Mouse (Mus musculus): ENCODE results near the gene P4ha1. TPM values are rescaled to one million over a fixed set of nuclear protein-coding genes. Genes with fewer than 3 reads are reported as not detected.
"Not testable (repeated sequence)": the region's sequence is repeated elsewhere in the genome, so short reads cannot be mapped to it uniquely, and the experiment has no call there.

The P4ha1 gene
- polyA plus RNA-seq, 1 experiment from 2014 or later = 46.1 TPM

DNA sequence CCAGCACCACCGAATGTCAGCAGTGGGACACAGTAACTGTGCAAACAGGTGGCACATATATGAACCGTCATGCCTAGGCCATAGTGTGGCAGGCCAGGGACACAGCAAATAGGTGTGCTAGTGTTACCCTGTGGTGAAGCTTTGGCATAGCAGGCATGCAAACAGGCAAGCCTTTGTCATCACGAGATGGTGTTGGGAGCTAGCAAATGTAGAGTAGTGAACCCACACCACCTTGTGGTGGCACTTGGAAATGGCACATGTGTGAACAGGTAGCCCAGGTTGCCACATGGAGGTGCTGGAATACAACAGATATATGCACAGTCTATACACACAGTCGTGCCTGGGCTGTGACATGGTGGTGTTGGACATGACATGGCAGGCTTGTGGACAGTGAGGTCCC lies 30.5 kb upstream of the P4ha1 start:
- Histone ChIP-seq H3K36me3 (no peaks in the 10 kb centered on the region), H3K27ac (replicated peaks) (no peak overlapping the region), H3K4me1 (peaks cover 2% of the 10 kb centered on the region), H3K9me3 (no peaks in the 10 kb centered on the region), H3K4me2 (no peak overlapping the region), H3K9ac (no peak overlapping the region), H3K4me3 (no peak overlapping the region), H3K27me3 (replicated peaks) (peaks cover 15% of the 10 kb centered on the region; the same call in 1 of the 2 replicates)
- WGBS = 25% methylated on average over 4 of the region's 4 CpGs
- ATAC-seq (ENCODE audit: extremely low read depth, insufficient number of reproducible peaks, low FRiP score, low TSS enrichment) = no peak

DNA sequence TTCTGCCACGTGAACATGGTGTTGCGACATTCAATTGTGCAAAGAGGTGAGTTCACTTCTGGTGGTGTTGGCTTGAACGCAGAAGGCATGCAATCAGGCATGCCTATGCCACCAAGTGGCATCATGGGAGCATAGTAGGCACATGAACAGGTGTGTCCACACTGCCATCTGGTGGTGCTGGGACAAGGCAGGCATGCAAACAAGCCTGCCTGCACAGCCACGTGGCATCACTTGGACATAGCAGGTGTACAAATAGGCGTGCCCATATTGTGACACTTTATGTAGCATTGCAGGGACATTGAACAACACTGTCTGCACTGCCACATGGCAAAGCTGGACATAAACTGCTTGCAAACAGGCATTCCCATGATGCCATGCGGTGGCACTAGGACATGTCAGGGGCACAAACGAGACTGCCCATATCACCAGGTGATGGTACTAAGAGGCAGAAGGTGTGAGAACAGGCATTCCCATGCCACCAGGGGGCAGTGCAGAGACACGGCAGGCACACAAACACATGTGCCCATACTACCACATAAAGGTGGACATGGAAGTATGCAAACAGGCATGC lies 27.8 kb upstream of the P4ha1 start:
- Histone ChIP-seq H3K9ac (no peak overlapping the region), H3K9me3 (no peaks in the 10 kb centered on the region), H3K4me2 (no peak overlapping the region), H3K4me3 (no peak overlapping the region), H3K36me3 (no peaks in the 10 kb centered on the region), H3K4me1 (no peaks in the 10 kb centered on the region), H3K27ac (replicated peaks) (no peak overlapping the region), H3K27me3 (replicated peaks) (peaks cover 14% of the 10 kb centered on the region; the same call in 1 of the 2 replicates)
- WGBS = 62% methylated on average over 8 of the region's 8 CpGs
- ATAC-seq (ENCODE audit: extremely low read depth, insufficient number of reproducible peaks, low FRiP score, low TSS enrichment) = no peak

DNA sequence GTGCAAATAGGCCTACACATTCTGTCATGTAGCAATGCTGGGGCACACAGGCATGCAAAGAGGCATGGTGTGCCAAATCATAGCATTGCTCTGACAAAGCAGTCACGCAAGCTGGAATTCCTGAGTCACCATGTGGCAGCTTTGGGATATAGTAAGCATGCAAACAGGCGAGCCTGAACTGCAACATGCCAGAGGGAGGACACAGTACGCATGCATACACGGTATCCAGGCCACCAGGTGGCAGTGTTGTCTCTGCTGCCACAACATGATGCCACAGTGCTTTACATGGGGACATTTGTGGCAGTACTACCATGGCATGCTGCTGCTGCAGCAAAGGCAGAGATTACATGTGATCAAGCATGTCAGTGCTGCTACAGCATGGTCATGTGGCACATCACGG lies 26.8 kb upstream of the P4ha1 start:
- WGBS = 24% methylated on average over 5 of the region's 5 CpGs
- no peaks in the 10 kb centered on the region for H3K4me1 ChIP-seq
- H3K36me3 ChIP-seq = no peaks in the 10 kb centered on the region
- no peak overlapping the region for H3K4me2 ChIP-seq
- no peaks in the 10 kb centered on the region for H3K9me3 ChIP-seq
- no peak overlapping the region for H3K27ac ChIP-seq (replicated peaks)
- H3K27me3 ChIP-seq (replicated peaks) = peaks cover 8% of the 10 kb centered on the region; the same call in 1 of the 2 replicates
- no peak overlapping the region for H3K4me3 ChIP-seq
- peak; percentile 18; the same call in 1 of the 2 replicates for ATAC-seq (ENCODE audit: extremely low read depth, insufficient number of reproducible peaks, low FRiP score, low TSS enrichment)
- no peak overlapping the region for H3K9ac ChIP-seq

DNA sequence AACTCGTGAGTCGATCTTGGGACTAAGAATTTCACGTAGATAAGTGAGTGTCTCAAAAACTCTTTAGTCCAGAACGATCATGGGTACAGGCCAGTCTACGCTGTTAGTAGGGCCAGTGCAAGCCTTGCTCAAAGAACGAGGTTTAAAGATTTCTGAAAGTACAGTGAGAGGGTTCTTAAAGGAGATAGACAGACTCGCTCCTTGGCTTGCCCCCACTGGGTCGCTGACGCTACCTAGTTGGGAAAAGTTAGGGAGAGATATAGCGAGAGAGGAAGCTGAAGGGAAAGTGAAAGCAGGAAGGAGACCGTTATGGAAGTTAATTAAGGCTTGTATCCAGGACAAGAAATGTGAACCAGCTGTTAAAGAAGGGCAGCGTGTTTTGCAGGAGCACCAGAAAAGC lies 20.4 kb upstream of the P4ha1 start:
- H3K36me3 ChIP-seq; H3K27ac ChIP-seq (replicated peaks); H3K4me2 ChIP-seq; H3K4me1 ChIP-seq; H3K4me3 ChIP-seq; H3K9ac ChIP-seq; H3K27me3 ChIP-seq (replicated peaks); ATAC-seq (ENCODE audit: extremely low read depth, insufficient number of reproducible peaks, low FRiP score, low TSS enrichment): not testable (repeated sequence)
- WGBS = 81% methylated on average over 12 of the region's 12 CpGs
- H3K9me3 ChIP-seq = peaks cover 12% of the 10 kb centered on the region; the same call in 1 of the 2 replicates

DNA sequence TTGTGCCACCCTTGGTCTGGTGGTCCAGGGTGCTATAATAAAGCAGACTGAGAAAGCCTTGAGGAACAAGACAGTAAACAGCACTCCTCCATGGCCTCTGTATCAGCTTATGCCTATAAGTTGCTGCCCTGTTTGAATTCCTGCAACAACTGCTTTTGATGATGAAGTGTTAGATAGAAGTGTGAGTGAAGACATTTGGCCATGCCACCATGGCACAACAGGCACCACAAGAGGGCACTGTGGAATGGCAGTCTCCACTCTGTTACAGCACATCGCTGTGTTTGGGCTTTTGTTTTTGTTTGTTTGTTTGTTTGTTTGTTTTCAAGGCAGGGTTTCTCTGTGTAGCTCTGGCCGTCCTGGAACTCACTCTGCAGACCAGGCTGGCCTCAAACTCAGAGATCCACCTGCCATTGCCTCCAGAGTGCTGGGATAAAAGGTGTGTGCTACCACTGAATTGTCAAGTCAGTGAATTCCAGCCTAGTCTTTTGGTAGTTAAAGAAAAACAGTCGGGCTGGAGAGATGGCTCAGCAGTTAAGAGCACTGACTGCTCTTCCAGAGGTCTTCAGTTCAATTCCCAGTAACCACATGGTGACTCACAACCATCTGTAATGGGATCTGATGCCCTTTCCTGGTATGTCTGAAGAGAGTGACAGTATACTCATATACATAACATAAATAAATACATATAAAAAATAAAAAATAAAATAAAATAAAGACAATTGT lies 13.9 kb upstream of the P4ha1 start:
- no peaks in the 10 kb centered on the region for H3K36me3 ChIP-seq
- H3K4me1 ChIP-seq = peaks cover 21% of the 10 kb centered on the region
- H3K9me3 ChIP-seq = peaks cover 3% of the 10 kb centered on the region; the same call in 1 of the 2 replicates
- 44% methylated on average over 3 of the region's 3 CpGs for WGBS
- H3K27me3 ChIP-seq (replicated peaks) = no peaks in the 10 kb centered on the region
- H3K4me2 ChIP-seq = no peak overlapping the region
- no peak overlapping the region for H3K27ac ChIP-seq (replicated peaks)
- H3K4me3 ChIP-seq = no peak overlapping the region
- no peak for ATAC-seq (ENCODE audit: extremely low read depth, insufficient number of reproducible peaks, low FRiP score, low TSS enrichment)
- H3K9ac ChIP-seq = no peak overlapping the region

DNA sequence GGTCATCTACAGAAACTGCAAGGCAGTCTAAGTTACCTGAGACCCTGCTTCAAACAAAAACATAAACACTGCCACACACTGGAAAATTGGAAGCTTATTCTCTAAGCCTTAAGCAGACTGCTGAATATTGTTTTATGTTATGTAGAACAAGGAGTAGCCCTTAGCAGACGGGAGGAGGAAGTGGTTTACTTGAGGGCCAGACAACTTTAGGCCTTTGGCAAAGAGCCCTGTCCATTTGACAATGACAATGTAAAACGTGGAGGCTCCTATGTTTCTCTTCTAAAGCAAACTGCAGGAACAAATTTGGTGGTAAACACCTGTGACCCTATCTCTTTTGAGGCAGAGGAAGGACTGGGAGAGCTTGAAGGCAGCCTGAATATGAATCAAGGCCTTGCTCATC lies 13.0 kb upstream of the P4ha1 start:
- no peaks in the 10 kb centered on the region for H3K27me3 ChIP-seq (replicated peaks)
- ATAC-seq (ENCODE audit: extremely low read depth, insufficient number of reproducible peaks, low FRiP score, low TSS enrichment) = no peak
- H3K9me3 ChIP-seq = peaks cover 3% of the 10 kb centered on the region; the same call in 1 of the 2 replicates
- H3K4me1 ChIP-seq = peaks cover 21% of the 10 kb centered on the region
- whole genome bisulfite sequencing = 34% methylated on average over 2 of the region's 2 CpGs
- H3K36me3 ChIP-seq = no peaks in the 10 kb centered on the region
- peak overlapping the region; percentile 57 for H3K27ac ChIP-seq (replicated peaks)
- H3K4me2 ChIP-seq = no peak overlapping the region
- no peak overlapping the region for H3K9ac ChIP-seq
- H3K4me3 ChIP-seq = no peak overlapping the region

DNA sequence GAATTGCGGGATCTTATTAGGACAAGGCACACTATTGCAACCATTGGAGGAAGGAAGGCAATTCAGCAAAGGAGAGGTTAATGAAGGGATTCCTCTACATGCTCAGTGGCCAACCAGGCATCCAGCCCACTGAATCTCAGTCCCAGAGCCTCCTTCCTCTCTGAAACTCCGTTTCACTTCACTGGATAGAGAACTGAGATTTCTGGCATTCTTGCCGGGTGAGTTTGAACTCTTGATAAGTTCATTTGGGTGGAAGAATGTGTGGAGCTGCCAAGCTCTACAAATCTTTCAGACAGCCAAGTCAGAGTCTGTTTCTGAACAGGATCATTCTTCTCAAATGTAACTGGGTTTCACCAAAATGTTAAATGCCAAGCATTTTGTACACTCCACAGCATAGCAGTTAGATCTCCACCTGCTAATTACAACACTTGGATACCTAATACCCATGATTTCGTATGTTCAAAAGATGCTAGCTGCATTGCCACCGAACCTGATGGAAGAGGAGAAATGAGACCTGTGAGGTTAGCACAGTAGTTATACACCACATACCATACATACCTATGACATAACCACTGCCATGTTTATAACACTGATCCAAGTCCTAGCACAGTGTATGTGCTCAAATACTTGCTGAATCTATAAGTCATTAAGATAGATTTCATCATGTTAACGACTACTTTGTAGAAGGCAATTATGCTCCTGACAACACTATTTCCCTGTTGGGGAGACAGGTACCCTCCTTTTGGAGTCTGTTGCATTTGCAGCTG lies 12.2 kb upstream of the P4ha1 start:
- H3K4me2 ChIP-seq = no peak overlapping the region
- no peaks in the 10 kb centered on the region for H3K36me3 ChIP-seq
- WGBS = 52% methylated on average over 6 of the region's 6 CpGs
- H3K27me3 ChIP-seq (replicated peaks) = no peaks in the 10 kb centered on the region
- no peak overlapping the region for H3K9ac ChIP-seq
- peak overlapping the region; percentile 57 for H3K27ac ChIP-seq (replicated peaks)
- H3K9me3 ChIP-seq = peaks cover 3% of the 10 kb centered on the region; the same call in 1 of the 2 replicates
- H3K4me1 ChIP-seq = peaks cover 21% of the 10 kb centered on the region
- no peak for ATAC-seq (ENCODE audit: extremely low read depth, insufficient number of reproducible peaks, low FRiP score, low TSS enrichment)
- no peak overlapping the region for H3K4me3 ChIP-seq

DNA sequence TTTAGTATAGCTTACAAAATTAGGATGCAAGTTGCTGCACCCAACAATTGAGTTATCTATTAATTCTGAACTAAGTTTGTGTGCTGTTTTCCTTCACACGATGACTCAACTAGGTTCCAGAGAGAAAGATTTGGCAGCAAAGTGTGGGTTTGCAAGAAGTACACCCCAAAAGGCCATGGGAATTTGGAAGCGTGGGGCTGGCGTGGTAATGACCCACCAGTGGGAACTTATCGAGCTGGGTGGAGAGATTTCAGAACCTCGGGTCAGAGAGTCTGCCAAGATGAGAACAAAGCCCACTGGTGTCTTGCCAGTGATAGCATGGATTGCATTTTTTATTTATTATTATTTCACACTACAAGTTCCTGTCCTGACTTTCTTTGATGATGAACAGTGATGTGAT lies 11.2 kb upstream of the P4ha1 start:
- no peak for ATAC-seq (ENCODE audit: extremely low read depth, insufficient number of reproducible peaks, low FRiP score, low TSS enrichment)
- H3K9ac ChIP-seq = no peak overlapping the region
- WGBS = 76% methylated on average over 5 of the region's 5 CpGs
- no peaks in the 10 kb centered on the region for H3K27me3 ChIP-seq (replicated peaks)
- peaks cover 3% of the 10 kb centered on the region; the same call in 1 of the 2 replicates for H3K9me3 ChIP-seq
- H3K36me3 ChIP-seq = no peaks in the 10 kb centered on the region
- H3K4me3 ChIP-seq = no peak overlapping the region
- H3K27ac ChIP-seq (replicated peaks) = no peak overlapping the region
- no peak overlapping the region for H3K4me2 ChIP-seq
- H3K4me1 ChIP-seq = peaks cover 21% of the 10 kb centered on the region

DNA sequence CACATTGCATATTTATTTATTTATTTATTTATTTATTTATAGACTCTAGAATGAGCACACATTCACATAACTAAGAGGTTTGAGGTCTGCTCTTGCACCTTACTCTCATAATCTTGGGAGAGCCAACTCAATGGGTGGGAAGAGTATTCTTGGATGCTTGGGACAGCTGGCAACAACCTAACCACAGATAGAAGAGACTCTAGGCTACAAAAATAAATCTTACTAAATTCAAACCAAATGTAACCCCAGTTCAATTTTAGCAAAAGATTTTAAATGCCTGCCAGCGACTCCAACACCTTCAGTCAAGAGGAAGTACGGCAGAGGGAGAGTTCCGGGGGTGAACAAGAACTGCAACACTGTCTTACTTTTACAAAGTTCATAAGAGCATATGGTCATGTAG lies 2.0 kb upstream of the P4ha1 start:
- no peak overlapping the region for H3K4me2 ChIP-seq
- no peaks in the 10 kb centered on the region for H3K9me3 ChIP-seq
- 83% methylated on average over 3 of the region's 3 CpGs for WGBS
- H3K4me1 ChIP-seq = peaks cover 31% of the 10 kb centered on the region
- H3K4me3 ChIP-seq = no peak overlapping the region
- H3K27ac ChIP-seq (replicated peaks) = no peak overlapping the region
- H3K36me3 ChIP-seq = no peaks in the 10 kb centered on the region
- no peaks in the 10 kb centered on the region for H3K27me3 ChIP-seq (replicated peaks)
- no peak overlapping the region for H3K9ac ChIP-seq
- no peak for ATAC-seq (ENCODE audit: extremely low read depth, insufficient number of reproducible peaks, low FRiP score, low TSS enrichment)

DNA sequence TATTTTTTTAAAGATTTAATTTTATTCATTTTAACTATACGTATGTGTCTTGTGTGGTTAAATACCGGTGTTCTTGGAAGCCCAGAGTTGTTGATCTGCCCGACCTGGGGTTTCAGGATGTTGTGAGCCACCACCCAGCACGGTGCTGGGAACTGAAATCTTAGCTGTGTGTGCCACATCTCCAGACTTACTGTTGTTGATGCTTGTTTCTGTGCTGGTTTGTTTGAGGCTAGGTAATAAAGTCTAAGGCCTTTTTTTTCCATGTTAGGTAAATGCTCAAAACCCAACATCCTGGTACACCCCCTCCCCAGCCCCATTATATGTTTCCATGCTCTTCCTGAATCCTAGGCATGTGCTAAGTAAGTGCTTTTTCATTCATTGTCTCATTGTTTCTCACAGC lies 825 bp upstream of the P4ha1 start:
- H3K4me2 ChIP-seq = peak overlapping the region; percentile 92
- 64% methylated on average over 4 of the region's 4 CpGs for WGBS
- no peaks in the 10 kb centered on the region for H3K9me3 ChIP-seq
- H3K27me3 ChIP-seq (replicated peaks) = no peaks in the 10 kb centered on the region
- no peak for ATAC-seq (ENCODE audit: extremely low read depth, insufficient number of reproducible peaks, low FRiP score, low TSS enrichment)
- peaks cover 42% of the 10 kb centered on the region for H3K4me1 ChIP-seq
- H3K9ac ChIP-seq = peak overlapping the region; percentile 74
- H3K36me3 ChIP-seq = no peaks in the 10 kb centered on the region
- H3K27ac ChIP-seq (replicated peaks) = peak overlapping the region; percentile 83
- peak overlapping the region; percentile 85; the same call in 1 of the 2 replicates for H3K4me3 ChIP-seq

DNA sequence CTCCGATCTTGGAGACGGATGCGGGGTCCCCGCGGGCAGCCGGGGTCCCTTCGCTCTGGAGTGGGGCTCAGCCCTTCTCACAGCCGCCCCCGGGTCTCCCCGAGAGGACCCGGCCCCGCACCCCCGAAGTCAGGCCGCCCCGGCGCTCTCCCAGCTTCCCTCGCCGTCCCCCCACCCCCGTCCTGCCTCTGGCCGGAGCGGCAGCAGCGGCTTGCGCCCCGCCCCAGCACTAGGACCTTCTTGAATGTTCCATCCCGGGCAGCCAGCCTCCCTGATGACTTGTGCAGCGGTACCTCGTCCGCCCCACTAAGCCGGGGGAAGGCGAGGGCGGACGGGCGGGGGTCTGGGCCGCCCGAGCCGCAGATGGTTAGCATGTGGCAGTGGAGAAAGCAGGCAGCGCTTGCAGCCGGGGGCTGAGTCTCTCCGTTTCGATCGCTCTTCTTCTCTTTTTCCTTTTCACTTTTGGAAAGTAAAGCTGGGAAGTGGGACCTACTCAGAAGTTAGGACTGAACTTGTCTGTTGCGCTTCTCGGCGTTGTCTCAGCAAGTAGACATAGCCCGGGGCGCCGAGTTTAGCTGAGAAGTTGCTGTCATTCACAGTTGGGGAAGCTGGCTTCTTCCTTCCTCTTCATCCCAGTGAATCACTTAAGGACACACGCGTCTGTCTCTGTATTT lies 529 bp downstream of the P4ha1 start:
- Histone ChIP-seq H3K4me2 (peak overlapping the region; percentile 92), H3K36me3 (peaks cover 4% of the 10 kb centered on the region), H3K9ac (peak overlapping the region; percentile 96), H3K9me3 (no peaks in the 10 kb centered on the region), H3K27ac (replicated peaks) (peak overlapping the region; percentile 97), H3K4me3 (peak overlapping the region; percentile 85), H3K4me1 (peaks cover 47% of the 10 kb centered on the region), H3K27me3 (replicated peaks) (no peaks in the 10 kb centered on the region)
- under 1% methylated on average over 49 of the region's 49 CpGs for WGBS
- ATAC-seq (ENCODE audit: extremely low read depth, insufficient number of reproducible peaks, low FRiP score, low TSS enrichment) = peak; percentile 70

Measured in heart, embryonic 13.5 days (tissue).